Mouse (Mus musculus): ENCODE results near the gene Obox3. TPM values are rescaled to one million over a fixed set of nuclear protein-coding genes. Genes with fewer than 3 reads are reported as not detected.
"Not testable (repeated sequence)": the region's sequence is repeated elsewhere in the genome, so short reads cannot be mapped to it uniquely, and the experiment has no call there.

Gene Obox3
- not detected in 2 replicates for polyA plus RNA-seq (2012; rRNA removed)

GRCm38 (mm10) chr7:15639802-15640201 lies at the start of gene Obox3:
Obox3 (minus strand) TSS chr7:15639902.
- DNase-seq (ENCODE audit: low spot score) = not testable (repeated sequence)

- DNase-seq (ENCODE audit: low spot score) = not testable (repeated sequence)
These were observed 130.3 kb downstream of the Obox3 start for GRCm38 (mm10) chr7:15509411-15509810.

Other genes starting within 250 kb of the Obox3 start
- not detected in 2 replicates for gene Obox5, start 110.2 kb upstream of the Obox3 start, polyA plus RNA-seq (2012; rRNA removed)
- gene Obox6, start 199.8 kb upstream of the Obox3 start, polyA plus RNA-seq (2012; rRNA removed) = not detected in 2 replicates
- not detected in 2 replicates for gene Crx, start 240.1 kb upstream of the Obox3 start, polyA plus RNA-seq (2012; rRNA removed)
- gene Crxos, start 242.7 kb upstream of the Obox3 start, polyA plus RNA-seq (2012; rRNA removed) = not detected in 2 replicates

Measured in urinary bladder, adult 2 months (tissue).